In genomic region chr3:130052116-130052515, GRCm38 (mm10) we compare ENCODE assay signal across 22 mouse cellular contexts. TPM values are rescaled to one million over a fixed set of nuclear protein-coding genes. Genes with fewer than 3 reads are reported as not detected.
DNase-seq lines count a peak whose midpoint lies in the region; ATAC-seq lines count a peak whose summit lies in the region.
"Had no signal": no experiment of that assay in that cellular context is flagged by ENCODE, and none has a peak within 500 bp of the region (broad histone marks: within the 10 kb centered on the region; RNA-seq: fewer than 3 reads in every experiment).

No protein-coding gene starts in this region.

- no peak overlapping the region for H3K9ac ChIP-seq in heart, embryonic 13.5 days
- H3K9ac ChIP-seq in kidney, embryonic 15.5 days, result no peak overlapping the region
- H3K9ac ChIP-seq in midbrain, embryonic 11.5 days (ENCODE audit: low read length), result no peak overlapping the region
- no peak overlapping the region for H3K9ac ChIP-seq in midbrain, embryonic 14.5 days (replicated peaks; ENCODE audit: low read length)
- H3K9ac ChIP-seq: hindbrain, embryonic 12.5 days; liver, embryonic 12.5 days; lung, embryonic 15.5 days; midbrain, embryonic 15.5 days had no signal

- no peaks in the 10 kb centered on the region for H3K9me3 ChIP-seq in heart, embryonic 13.5 days
- no peaks in the 10 kb centered on the region for H3K9me3 ChIP-seq in kidney, embryonic 15.5 days (replicated peaks)
- H3K9me3 ChIP-seq in midbrain, embryonic 11.5 days (ENCODE audit: control insufficient read depth, low read length), result no peaks in the 10 kb centered on the region
- H3K9me3 ChIP-seq in midbrain, embryonic 14.5 days (ENCODE audit: control insufficient read depth, low read length), result no peaks in the 10 kb centered on the region
- H3K9me3 ChIP-seq: hindbrain, embryonic 12.5 days; liver, embryonic 12.5 days; lung, embryonic 15.5 days; midbrain, embryonic 15.5 days had no signal

- ATAC-seq in heart, embryonic 13.5 days (ENCODE audit: extremely low read depth, insufficient number of reproducible peaks, low FRiP score, low TSS enrichment), result no peak
- ATAC-seq in kidney, embryonic 15.5 days (replicated peaks; ENCODE audit: low FRiP score), result peak; percentile 48; the same call in 1 of the 2 replicates
- ATAC-seq in midbrain, embryonic 11.5 days (ENCODE audit: low FRiP score), result no peak
- ATAC-seq in midbrain, embryonic 14.5 days (ENCODE audit: low FRiP score, low TSS enrichment), result no peak
- ATAC-seq: activated CD4-positive, CD25-positive, alpha-beta regulatory T cell, adult 4 months; liver, embryonic 12.5 days; midbrain, embryonic 15.5 days had no signal

- peaks cover 18% of the 10 kb centered on the region for H3K36me3 ChIP-seq in heart, embryonic 13.5 days
- peaks cover 6% of the 10 kb centered on the region; the same call in 1 of the 2 replicates for H3K36me3 ChIP-seq in kidney, embryonic 15.5 days
- no peaks in the 10 kb centered on the region for H3K36me3 ChIP-seq in midbrain, embryonic 11.5 days (ENCODE audit: control insufficient read depth, insufficient read depth, low read length)
- H3K36me3 ChIP-seq in midbrain, embryonic 14.5 days (ENCODE audit: control insufficient read depth, insufficient read depth, low read length), result peaks cover 6% of the 10 kb centered on the region
- H3K36me3 ChIP-seq: lung, embryonic 15.5 days; midbrain, embryonic 15.5 days had no signal

- H3K4me1 ChIP-seq in heart, embryonic 13.5 days, result peaks cover 52% of the 10 kb centered on the region
- H3K4me1 ChIP-seq in kidney, embryonic 15.5 days, result peaks cover 50% of the 10 kb centered on the region
- peaks cover 4% of the 10 kb centered on the region; the same call in 1 of the 2 replicates for H3K4me1 ChIP-seq in midbrain, embryonic 11.5 days (ENCODE audit: control insufficient read depth, insufficient read depth, low read length)
- H3K4me1 ChIP-seq in midbrain, embryonic 14.5 days (ENCODE audit: control insufficient read depth, insufficient read depth, low read length), result no peaks in the 10 kb centered on the region

- DNase-seq in heart, postnatal 4 days, result no peak
- no peak for DNase-seq in kidney, adult 11 months
- DNase-seq in midbrain, embryonic 11.5 days (ENCODE audit: low spot score, missing footprints), result peak; percentile 65
- no peak for DNase-seq in midbrain, embryonic 14.5 days
- no peak for DNase-seq in layer of hippocampus, adult 8-10 months (ENCODE audit: low spot score in 2 of 2)
- DNase-seq: cerebellum, adult 11 months; cerebellum, postnatal 14 days; gastrocnemius, adult 2 months; kidney, postnatal 25 days; layer of hippocampus, adult 9-11 months; thymus, postnatal 14 days had no signal

- no peak overlapping the region for H3K4me2 ChIP-seq in heart, embryonic 13.5 days
- H3K4me2 ChIP-seq in kidney, embryonic 15.5 days, result 0 out of 2 replicates have a peak overlapping the region, but pooled peaks have one; percentile 9
- no peak overlapping the region for H3K4me2 ChIP-seq in midbrain, embryonic 11.5 days
- H3K4me2 ChIP-seq in midbrain, embryonic 14.5 days (ENCODE audit: low read length), result no peak overlapping the region
- H3K4me2 ChIP-seq: hindbrain, embryonic 12.5 days; liver, embryonic 12.5 days; lung, embryonic 15.5 days; midbrain, embryonic 15.5 days had no signal

- peak overlapping the region; percentile 78 for H3K27ac ChIP-seq in heart, embryonic 13.5 days (replicated peaks)
- H3K27ac ChIP-seq in kidney, embryonic 15.5 days, result peak overlapping the region; percentile 82; the same call in 1 of the 2 replicates
- no peak overlapping the region for H3K27ac ChIP-seq in midbrain, embryonic 11.5 days (ENCODE audit: low read depth, low read length)
- no peak overlapping the region for H3K27ac ChIP-seq in midbrain, embryonic 14.5 days (replicated peaks; ENCODE audit: low read depth, low read length)
- H3K27ac ChIP-seq: forebrain, embryonic 10.5 days; hindbrain, embryonic 12.5 days; left cerebral cortex, adult 2 months; liver, embryonic 12.5 days; midbrain, embryonic 15.5 days had no signal

- H3K27me3 ChIP-seq in heart, embryonic 13.5 days (replicated peaks), result no peaks in the 10 kb centered on the region
- no peaks in the 10 kb centered on the region for H3K27me3 ChIP-seq in kidney, embryonic 15.5 days
- no peaks in the 10 kb centered on the region for H3K27me3 ChIP-seq in midbrain, embryonic 11.5 days (ENCODE audit: control insufficient read depth, insufficient read depth, low read length)
- no peaks in the 10 kb centered on the region for H3K27me3 ChIP-seq in midbrain, embryonic 14.5 days (ENCODE audit: control insufficient read depth, insufficient read depth, low read length)
- H3K27me3 ChIP-seq: hindbrain, embryonic 12.5 days; liver, embryonic 12.5 days; lung, embryonic 15.5 days; midbrain, embryonic 15.5 days; Patski had no signal

- WGBS in heart, embryonic 13.5 days, result 79% methylated on average over 8 of the region's 8 CpGs
- 42% methylated on average over 8 of the region's 8 CpGs for WGBS in kidney, embryonic 15.5 days
- WGBS in midbrain, embryonic 11.5 days, result 92% methylated on average over 8 of the region's 8 CpGs
- 92% methylated on average over 8 of the region's 8 CpGs for WGBS in midbrain, embryonic 14.5 days

- no peak overlapping the region for H3K4me3 ChIP-seq in heart, embryonic 13.5 days
- no peak overlapping the region for H3K4me3 ChIP-seq in kidney, embryonic 15.5 days (replicated peaks)
- H3K4me3 ChIP-seq in midbrain, embryonic 11.5 days (ENCODE audit: low read depth, low read length), result no peak overlapping the region
- no peak overlapping the region for H3K4me3 ChIP-seq in midbrain, embryonic 14.5 days (replicated peaks; ENCODE audit: low read depth, low read length)
- H3K4me3 ChIP-seq: forebrain, embryonic 10.5 days; gastrocnemius, adult 2 months; hindbrain, embryonic 12.5 days; left cerebral cortex, adult 2 months; liver, embryonic 12.5 days; lung, embryonic 15.5 days; midbrain, embryonic 15.5 days; myocyte had no signal

RNA-seq across cellular contexts. Expression of gene Sec24b, which starts 9.2 kb away (rescaled TPM):
- 24.5 and 25.3 TPM in 2 replicates for polyA plus RNA-seq in heart, embryonic 13.5 days (2015; fragmentation: Nextera tagmentation; extraction: Ambion mirVana)
- total RNA-seq in heart, postnatal 4 days (2021), result 10 to 100 TPM; 41.4 to 42.0 TPM
- 33.6 and 36.9 TPM in 2 replicates for polyA plus RNA-seq in kidney, embryonic 15.5 days (2015; fragmentation: Nextera tagmentation; extraction: Ambion mirVana)
- 25.6 and 27.0 TPM in 2 replicates for polyA plus RNA-seq in midbrain, embryonic 11.5 days (2014; fragmentation: Nextera tagmentation; extraction: Ambion mirVana)
- 30.6 and 36.3 TPM in 2 replicates for polyA plus RNA-seq in midbrain, embryonic 14.5 days (2014; fragmentation: Nextera tagmentation; extraction: Ambion mirVana)
- total RNA-seq in layer of hippocampus, adult 8-10 months (2022), result 10 to 100 TPM; 51.2 to 84.4 (median 72.7) TPM

Comparison
In these comparisons a context has a peak if more than half of its experiments do, and no peak if none do; other contexts are left out.
1. H3K27ac ChIP-seq: peak in heart, embryonic 13.5 days (single experiment) and kidney, embryonic 15.5 days (single experiment); none in midbrain, embryonic 11.5 days (single experiment) and midbrain, embryonic 14.5 days (single experiment).